Mouse (Mus musculus) liver, postnatal 0 days (tissue): Measurements from ENCODE around the gene Mre11a.

Source experiments
- CTCF ChIP-seq: sonication (generic); IDR thresholded peaks from 2 replicates; pipeline ENCODE4 v1.5.1; 2016; ENCODE audit warnings: antibody characterized with exemption, low read depth
- EP300 ChIP-seq: IDR thresholded peaks from 2 replicates; pipeline ENCODE4 v1.6.1; 2016; ENCODE audit warnings: antibody characterized with exemption, low read depth, mild to moderate bottlenecking

- TF ChIP-seq CTCF (peak; percentile 72), EP300 (no peak)
Observed at GRCm38 (mm10) chr9:14764765-14765164, 19.7 kb upstream of the Mre11a start.
